ENCODE assay signal across 13 mouse cellular contexts in genomic region chr11:116185836-116186235, GRCm38 (mm10). TPM values are rescaled to one million over a fixed set of nuclear protein-coding genes. Genes with fewer than 3 reads are reported as not detected.
DNase-seq lines count a peak whose midpoint lies in the region; ATAC-seq and TF ChIP-seq lines count a peak whose summit lies in the region.
"Had no signal": no experiment of that assay in that cellular context is flagged by ENCODE, and none has a peak within 500 bp of the region (broad histone marks: within the 10 kb centered on the region; RNA-seq: fewer than 3 reads in every experiment).

No protein-coding gene starts in this region.

- TF ChIP-seq CTCF in hindbrain, postnatal 0 days (IDR thresholded peaks at IDR 0.05; ENCODE audit: low read depth): no peak

- H3K36me3 ChIP-seq in forebrain, embryonic 15.5 days: peaks cover 30% of the 10 kb centered on the region
- H3K36me3 ChIP-seq in forebrain, embryonic 10.5 days (replicated peaks): peaks cover 50% of the 10 kb centered on the region
- peaks cover 17% of the 10 kb centered on the region for H3K36me3 ChIP-seq in hindbrain, postnatal 0 days (ENCODE audit: insufficient read depth, low read length)
- peaks cover 55% of the 10 kb centered on the region for H3K36me3 ChIP-seq in hindbrain, embryonic 12.5 days
- peaks cover 70% of the 10 kb centered on the region for H3K36me3 ChIP-seq in limb, embryonic 15.5 days
- H3K36me3 ChIP-seq in intestine, embryonic 16.5 days (ENCODE audit: control insufficient read depth, insufficient read depth, low read length): peaks cover 26% of the 10 kb centered on the region

- 0 out of 2 replicates have a peak overlapping the region, but pooled peaks have one; percentile 16 for H3K27ac ChIP-seq in forebrain, embryonic 15.5 days (replicated peaks)
- no peak overlapping the region for H3K27ac ChIP-seq in forebrain, embryonic 10.5 days
- peak overlapping the region; percentile 54; the same call in 1 of the 2 replicates for H3K27ac ChIP-seq in hindbrain, postnatal 0 days
- H3K27ac ChIP-seq in hindbrain, embryonic 12.5 days: no peak overlapping the region
- peak overlapping the region; percentile 80 for H3K27ac ChIP-seq in limb, embryonic 15.5 days
- H3K27ac ChIP-seq in intestine, embryonic 16.5 days (ENCODE audit: low read length): no peak overlapping the region
- H3K27ac ChIP-seq: forebrain, embryonic 13.5 days had no signal

- H3K4me1 ChIP-seq in forebrain, embryonic 15.5 days: peaks cover 15% of the 10 kb centered on the region
- H3K4me1 ChIP-seq in forebrain, embryonic 10.5 days: peaks cover 7% of the 10 kb centered on the region
- H3K4me1 ChIP-seq in hindbrain, postnatal 0 days (ENCODE audit: insufficient read depth, low read length): peaks cover 10% of the 10 kb centered on the region; the same call in 1 of the 2 replicates
- H3K4me1 ChIP-seq in hindbrain, embryonic 12.5 days: peaks cover 7% of the 10 kb centered on the region
- 0 out of 2 replicates have a peak, but pooled peaks cover 13% of the 10 kb centered on the region for H3K4me1 ChIP-seq in limb, embryonic 15.5 days
- no peaks in the 10 kb centered on the region for H3K4me1 ChIP-seq in intestine, embryonic 16.5 days (ENCODE audit: control insufficient read depth, insufficient read depth, low read length)
- H3K4me1 ChIP-seq: limb, embryonic 12.5 days had no signal

- H3K9ac ChIP-seq in forebrain, embryonic 15.5 days (replicated peaks): no peak overlapping the region
- no peak overlapping the region for H3K9ac ChIP-seq in hindbrain, postnatal 0 days (replicated peaks; ENCODE audit: low read length)
- H3K9ac ChIP-seq in hindbrain, embryonic 12.5 days: no peak overlapping the region
- no peak overlapping the region for H3K9ac ChIP-seq in limb, embryonic 15.5 days
- no peak overlapping the region for H3K9ac ChIP-seq in intestine, embryonic 16.5 days (ENCODE audit: low read depth, low read length)
- H3K9ac ChIP-seq: forebrain, embryonic 13.5 days; limb, embryonic 12.5 days had no signal

- no peak for DNase-seq in forebrain, embryonic 10.5 days (ENCODE audit: extremely low spot score, low spot score)
- DNase-seq in hindbrain, postnatal 0 days (ENCODE audit: low spot score): peak; percentile 52
- peak; percentile 77 for DNase-seq in Muller cell, postnatal 12 days (ENCODE audit: inconsistent ontology term)
- DNase-seq: kidney, adult 11 months; retina, postnatal 1 day; thymus, postnatal 25 days had no signal

- 84% methylated on average over 3 of the region's 3 CpGs for WGBS in forebrain, embryonic 15.5 days
- 86% methylated on average over 3 of the region's 3 CpGs for WGBS in forebrain, embryonic 10.5 days
- WGBS in hindbrain, postnatal 0 days: 57% methylated on average over 3 of the region's 3 CpGs
- 88% methylated on average over 3 of the region's 3 CpGs for WGBS in hindbrain, embryonic 12.5 days
- WGBS in limb, embryonic 15.5 days: 59% methylated on average over 3 of the region's 3 CpGs
- WGBS in intestine, embryonic 16.5 days: 80% methylated on average over 3 of the region's 3 CpGs

- no peak overlapping the region for H3K4me3 ChIP-seq in forebrain, embryonic 15.5 days
- H3K4me3 ChIP-seq in forebrain, embryonic 10.5 days: no peak overlapping the region
- no peak overlapping the region for H3K4me3 ChIP-seq in hindbrain, postnatal 0 days (ENCODE audit: low read length)
- no peak overlapping the region for H3K4me3 ChIP-seq in hindbrain, embryonic 12.5 days
- H3K4me3 ChIP-seq in limb, embryonic 15.5 days: no peak overlapping the region
- no peak overlapping the region for H3K4me3 ChIP-seq in intestine, embryonic 16.5 days (ENCODE audit: low read length)
- H3K4me3 ChIP-seq: forebrain, embryonic 13.5 days; limb, embryonic 12.5 days had no signal

- ATAC-seq in forebrain, embryonic 15.5 days (replicated peaks): no peak
- peak; percentile 63; the same call in 1 of the 2 replicates for ATAC-seq in hindbrain, postnatal 0 days
- ATAC-seq in hindbrain, embryonic 12.5 days (ENCODE audit: low FRiP score): no peak
- peak; percentile 77 for ATAC-seq in limb, embryonic 15.5 days (ENCODE audit: insufficient number of reproducible peaks, low FRiP score, low TSS enrichment, low read depth)
- no peak for ATAC-seq in activated CD4-positive, CD25-positive, alpha-beta regulatory T cell, adult 4 months
- no peak for ATAC-seq in intestine, embryonic 16.5 days
- ATAC-seq: forebrain, embryonic 13.5 days had no signal

- H3K27me3 ChIP-seq in forebrain, embryonic 15.5 days: no peaks in the 10 kb centered on the region
- no peaks in the 10 kb centered on the region for H3K27me3 ChIP-seq in forebrain, embryonic 10.5 days (ENCODE audit: poor library complexity, severe bottlenecking)
- no peaks in the 10 kb centered on the region for H3K27me3 ChIP-seq in hindbrain, postnatal 0 days (ENCODE audit: insufficient read depth, low read length)
- H3K27me3 ChIP-seq in hindbrain, embryonic 12.5 days: no peaks in the 10 kb centered on the region
- H3K27me3 ChIP-seq in limb, embryonic 15.5 days: no peaks in the 10 kb centered on the region
- H3K27me3 ChIP-seq in intestine, embryonic 16.5 days (replicated peaks; ENCODE audit: control insufficient read depth, insufficient read depth, low read length): no peaks in the 10 kb centered on the region
- H3K27me3 ChIP-seq: forebrain, embryonic 13.5 days; limb, embryonic 12.5 days had no signal

- H3K4me2 ChIP-seq in forebrain, embryonic 15.5 days (replicated peaks): no peak overlapping the region
- H3K4me2 ChIP-seq in hindbrain, postnatal 0 days (ENCODE audit: low read depth, low read length): no peak overlapping the region
- no peak overlapping the region for H3K4me2 ChIP-seq in hindbrain, embryonic 12.5 days (replicated peaks)
- H3K4me2 ChIP-seq in limb, embryonic 15.5 days: no peak overlapping the region
- H3K4me2 ChIP-seq in intestine, embryonic 16.5 days (ENCODE audit: low read depth, low read length): no peak overlapping the region
- H3K4me2 ChIP-seq: forebrain, embryonic 13.5 days; limb, embryonic 12.5 days had no signal

- H3K9me3 ChIP-seq in forebrain, embryonic 15.5 days: no peaks in the 10 kb centered on the region
- H3K9me3 ChIP-seq in forebrain, embryonic 10.5 days: no peaks in the 10 kb centered on the region
- no peaks in the 10 kb centered on the region for H3K9me3 ChIP-seq in hindbrain, postnatal 0 days (ENCODE audit: low read length)
- no peaks in the 10 kb centered on the region for H3K9me3 ChIP-seq in hindbrain, embryonic 12.5 days (replicated peaks)
- H3K9me3 ChIP-seq in limb, embryonic 15.5 days: no peaks in the 10 kb centered on the region
- H3K9me3 ChIP-seq in intestine, embryonic 16.5 days (ENCODE audit: control insufficient read depth, low read length): no peaks in the 10 kb centered on the region
- H3K9me3 ChIP-seq: forebrain, embryonic 13.5 days; limb, embryonic 12.5 days had no signal

RNA-seq across cellular contexts. Expression of gene Ten1, which starts 12.8 kb away (rescaled TPM):
- polyA plus RNA-seq in forebrain, embryonic 15.5 days (2015; fragmentation: Nextera tagmentation; extraction: Ambion mirVana): 81.5 and 91.7 TPM in 2 replicates
- 51.7 and 57.1 TPM in 2 replicates for polyA plus RNA-seq in forebrain, embryonic 10.5 days (2016; fragmentation: Nextera tagmentation; extraction: Ambion mirVana)
- 66.6 and 74.8 TPM in 2 replicates for total RNA-seq in hindbrain, postnatal 0 days (2014; rRNA removed)
- 101 and 110 TPM in 2 replicates for polyA plus RNA-seq in hindbrain, postnatal 0 days (2015; fragmentation: Nextera tagmentation; extraction: Ambion mirVana)
- 57.4 and 63.1 TPM in 2 replicates for polyA plus RNA-seq in hindbrain, embryonic 12.5 days (2016; fragmentation: Nextera tagmentation; extraction: Ambion mirVana)
- 80.8 and 86.6 TPM in 2 replicates for polyA plus RNA-seq in limb, embryonic 15.5 days (2015; fragmentation: Nextera tagmentation; extraction: Ambion mirVana)
- 10 to 100 TPM; 56.1 to 77.2 TPM for polyA plus RNA-seq in activated CD4-positive, CD25-positive, alpha-beta regulatory T cell, adult 4 months (2017; shearing (Covaris generic))
- 106 and 115 TPM in 2 replicates for polyA plus RNA-seq in intestine, embryonic 16.5 days (2015; fragmentation: Nextera tagmentation; extraction: Ambion mirVana)

RNA-seq across cellular contexts. Expression of gene Acox1, which starts 13.0 kb away (rescaled TPM):
- 51.3 and 54.5 TPM in 2 replicates for polyA plus RNA-seq in forebrain, embryonic 15.5 days (2015; fragmentation: Nextera tagmentation; extraction: Ambion mirVana)
- polyA plus RNA-seq in forebrain, embryonic 10.5 days (2016; fragmentation: Nextera tagmentation; extraction: Ambion mirVana): 19.8 and 19.9 TPM in 2 replicates
- total RNA-seq in hindbrain, postnatal 0 days (2014; rRNA removed): 109 and 112 TPM in 2 replicates
- 63.4 and 65.0 TPM in 2 replicates for polyA plus RNA-seq in hindbrain, postnatal 0 days (2015; fragmentation: Nextera tagmentation; extraction: Ambion mirVana)
- 43.8 and 45.9 TPM in 2 replicates for polyA plus RNA-seq in hindbrain, embryonic 12.5 days (2016; fragmentation: Nextera tagmentation; extraction: Ambion mirVana)
- 31.3 and 32.0 TPM in 2 replicates for polyA plus RNA-seq in limb, embryonic 15.5 days (2015; fragmentation: Nextera tagmentation; extraction: Ambion mirVana)
- 10 to 100 TPM; 10.0 to 11.7 TPM for polyA plus RNA-seq in activated CD4-positive, CD25-positive, alpha-beta regulatory T cell, adult 4 months (2017; shearing (Covaris generic))
- polyA plus RNA-seq in intestine, embryonic 16.5 days (2015; fragmentation: Nextera tagmentation; extraction: Ambion mirVana): 85.5 and 104 TPM in 2 replicates

RNA-seq across cellular contexts. Expression of gene Fbf1, which starts 17.9 kb away (rescaled TPM):
- polyA plus RNA-seq in forebrain, embryonic 15.5 days (2015; fragmentation: Nextera tagmentation; extraction: Ambion mirVana): 71.4 and 73.5 TPM in 2 replicates
- 63.5 and 67.7 TPM in 2 replicates for polyA plus RNA-seq in forebrain, embryonic 10.5 days (2016; fragmentation: Nextera tagmentation; extraction: Ambion mirVana)
- 68.1 and 73.5 TPM in 2 replicates for total RNA-seq in hindbrain, postnatal 0 days (2014; rRNA removed)
- polyA plus RNA-seq in hindbrain, postnatal 0 days (2015; fragmentation: Nextera tagmentation; extraction: Ambion mirVana): 33.8 and 35.3 TPM in 2 replicates
- polyA plus RNA-seq in hindbrain, embryonic 12.5 days (2016; fragmentation: Nextera tagmentation; extraction: Ambion mirVana): 80.7 and 80.9 TPM in 2 replicates
- polyA plus RNA-seq in limb, embryonic 15.5 days (2015; fragmentation: Nextera tagmentation; extraction: Ambion mirVana): 36.4 and 38.3 TPM in 2 replicates
- 1 to 10 TPM; 2.1 to 3.4 TPM for polyA plus RNA-seq in activated CD4-positive, CD25-positive, alpha-beta regulatory T cell, adult 4 months (2017; shearing (Covaris generic))
- polyA plus RNA-seq in intestine, embryonic 16.5 days (2015; fragmentation: Nextera tagmentation; extraction: Ambion mirVana): 15.4 and 16.9 TPM in 2 replicates

RNA-seq across cellular contexts. Expression of gene Mrpl38, which starts 47.2 kb away (rescaled TPM):
- polyA plus RNA-seq in forebrain, embryonic 15.5 days (2015; fragmentation: Nextera tagmentation; extraction: Ambion mirVana): 77.7 and 78.5 TPM in 2 replicates
- 112 and 114 TPM in 2 replicates for polyA plus RNA-seq in forebrain, embryonic 10.5 days (2016; fragmentation: Nextera tagmentation; extraction: Ambion mirVana)
- 83.9 and 94.0 TPM in 2 replicates for total RNA-seq in hindbrain, postnatal 0 days (2014; rRNA removed)
- 71.9 and 73.3 TPM in 2 replicates for polyA plus RNA-seq in hindbrain, postnatal 0 days (2015; fragmentation: Nextera tagmentation; extraction: Ambion mirVana)
- polyA plus RNA-seq in hindbrain, embryonic 12.5 days (2016; fragmentation: Nextera tagmentation; extraction: Ambion mirVana): 72.7 and 77.8 TPM in 2 replicates
- 83.9 and 85.5 TPM in 2 replicates for polyA plus RNA-seq in limb, embryonic 15.5 days (2015; fragmentation: Nextera tagmentation; extraction: Ambion mirVana)
- 10 to 100 TPM; 17.9 to 25.8 TPM for polyA plus RNA-seq in activated CD4-positive, CD25-positive, alpha-beta regulatory T cell, adult 4 months (2017; shearing (Covaris generic))
- 104 and 110 TPM in 2 replicates for polyA plus RNA-seq in intestine, embryonic 16.5 days (2015; fragmentation: Nextera tagmentation; extraction: Ambion mirVana)

RNA-seq across cellular contexts. Expression of gene Evpl, which starts 52.0 kb away (rescaled TPM):
- polyA plus RNA-seq in forebrain, embryonic 15.5 days (2015; fragmentation: Nextera tagmentation; extraction: Ambion mirVana): 0.19 and 0.33 TPM in 2 replicates
- 0.47 and 0.48 TPM in 2 replicates for polyA plus RNA-seq in forebrain, embryonic 10.5 days (2016; fragmentation: Nextera tagmentation; extraction: Ambion mirVana)
- 2.8 and 2.9 TPM in 2 replicates for total RNA-seq in hindbrain, postnatal 0 days (2014; rRNA removed)
- polyA plus RNA-seq in hindbrain, postnatal 0 days (2015; fragmentation: Nextera tagmentation; extraction: Ambion mirVana): 1.6 TPM in 2 replicates
- 1.0 and 1.3 TPM in 2 replicates for polyA plus RNA-seq in hindbrain, embryonic 12.5 days (2016; fragmentation: Nextera tagmentation; extraction: Ambion mirVana)
- 43.2 and 46.4 TPM in 2 replicates for polyA plus RNA-seq in limb, embryonic 15.5 days (2015; fragmentation: Nextera tagmentation; extraction: Ambion mirVana)
- not detected for polyA plus RNA-seq in activated CD4-positive, CD25-positive, alpha-beta regulatory T cell, adult 4 months (2017; shearing (Covaris generic))
- 1.9 and 2.5 TPM in 2 replicates for polyA plus RNA-seq in intestine, embryonic 16.5 days (2015; fragmentation: Nextera tagmentation; extraction: Ambion mirVana)

Comparison
In these comparisons a context has a peak if more than half of its experiments do, and no peak if none do; other contexts are left out.
1. ATAC-seq: peak in hindbrain, postnatal 0 days (single experiment) and limb, embryonic 15.5 days (single experiment); none in forebrain, embryonic 15.5 days (single experiment), hindbrain, embryonic 12.5 days (single experiment), activated CD4-positive, CD25-positive, alpha-beta regulatory T cell, adult 4 months (single experiment) and intestine, embryonic 16.5 days (single experiment).
2. H3K27ac ChIP-seq: peak in forebrain, embryonic 15.5 days (single experiment), hindbrain, postnatal 0 days (single experiment) and limb, embryonic 15.5 days (single experiment); none in forebrain, embryonic 10.5 days (single experiment), hindbrain, embryonic 12.5 days (single experiment) and intestine, embryonic 16.5 days (single experiment).